ENCODE assay signal across 22 mouse cellular contexts in genomic region chr1:132903519-132903918, GRCm38 (mm10). TPM values are rescaled to one million over a fixed set of nuclear protein-coding genes. Genes with fewer than 3 reads are reported as not detected.
"Had no signal": no experiment of that assay in that cellular context is flagged by ENCODE, and none has a peak within 500 bp of the region (broad histone marks: within the 10 kb centered on the region; RNA-seq: fewer than 3 reads in every experiment).

No protein-coding gene starts in this region.

- H3K36me3 ChIP-seq: liver, embryonic 13.5 days; liver, embryonic 15.5 days; lung, embryonic 15.5 days; neural tube, embryonic 13.5 days; neural tube, embryonic 15.5 days had no signal

- H3K27ac ChIP-seq: liver, embryonic 13.5 days; liver, embryonic 15.5 days; lung, embryonic 15.5 days; macrophage; neural tube, embryonic 13.5 days; neural tube, embryonic 15.5 days had no signal

- H3K9me3 ChIP-seq: liver, embryonic 13.5 days; liver, embryonic 15.5 days; lung, embryonic 15.5 days; neural tube, embryonic 13.5 days; neural tube, embryonic 15.5 days had no signal

- H3K27me3 ChIP-seq: liver, embryonic 13.5 days; liver, embryonic 15.5 days; lung, embryonic 15.5 days; neural tube, embryonic 13.5 days; neural tube, embryonic 15.5 days had no signal

- H3K9ac ChIP-seq: liver, embryonic 13.5 days; liver, embryonic 15.5 days; liver, postnatal 0 days; lung, embryonic 15.5 days; neural tube, embryonic 13.5 days; neural tube, embryonic 15.5 days had no signal

- DNase-seq: liver, embryonic 13.5 days; liver, postnatal 0 days; lung, adult 2 months; lung, postnatal 14 days; lung, postnatal 36 days; right cerebral cortex, adult 18-20 months; right cerebral cortex, postnatal 25 days; right cerebral cortex, postnatal 4 days; spleen, adult 18-20 months; thymus, adult 18-20 months; thymus, postnatal 14 days; thymus, postnatal 36 days had no signal

- ATAC-seq: liver, postnatal 0 days; lung, postnatal 0 days had no signal

- H3K4me1 ChIP-seq: liver, embryonic 13.5 days; liver, embryonic 15.5 days; lung, embryonic 15.5 days; megakaryocyte, embryonic 14.5 days had no signal

- H3K4me3 ChIP-seq: liver, embryonic 13.5 days; liver, embryonic 15.5 days; lung, embryonic 15.5 days; megakaryocyte, embryonic 14.5 days; myocyte; neural tube, embryonic 13.5 days; neural tube, embryonic 15.5 days had no signal

- H3K4me2 ChIP-seq: liver, embryonic 11.5 days; liver, embryonic 13.5 days; liver, embryonic 15.5 days; lung, embryonic 15.5 days; neural tube, embryonic 13.5 days; neural tube, embryonic 15.5 days had no signal

RNA-seq across cellular contexts. Expression of gene Lrrn2, which starts 23.4 kb away (rescaled TPM):
- total RNA-seq: megakaryocyte progenitor cell, adult 5-6 weeks had no signal
- polyA plus RNA-seq: liver, postnatal 0 days; macrophage had no signal
